Mouse (Mus musculus): ENCODE data around the gene Fkrp. TPM values are rescaled to one million over a fixed set of nuclear protein-coding genes. Genes with fewer than 3 reads are reported as not detected.

Fkrp gene
- 10 to 100 TPM; 22.4 to 22.6 TPM for total RNA-seq (2021)
- long read RNA-seq, experiment 1, transcript Fkrp-201 (3 exons, 2,827 nt), result major isoform, 12 of 30 reads
- long read RNA-seq, experiment 1, partial matches to known transcripts, result 6 of 30 reads
- long read RNA-seq, experiment 1, other reads (novel, unspliced or antisense), result 12 of 30 reads
- long read RNA-seq, experiment 2, transcript Fkrp-201 (3 exons, 2,827 nt), result major isoform, 9 of 12 reads
- long read RNA-seq, experiment 2, partial matches to known transcripts, result 2 of 12 reads
- long read RNA-seq, experiment 2, other reads (novel, unspliced or antisense), result 1 of 12 reads

DNA sequence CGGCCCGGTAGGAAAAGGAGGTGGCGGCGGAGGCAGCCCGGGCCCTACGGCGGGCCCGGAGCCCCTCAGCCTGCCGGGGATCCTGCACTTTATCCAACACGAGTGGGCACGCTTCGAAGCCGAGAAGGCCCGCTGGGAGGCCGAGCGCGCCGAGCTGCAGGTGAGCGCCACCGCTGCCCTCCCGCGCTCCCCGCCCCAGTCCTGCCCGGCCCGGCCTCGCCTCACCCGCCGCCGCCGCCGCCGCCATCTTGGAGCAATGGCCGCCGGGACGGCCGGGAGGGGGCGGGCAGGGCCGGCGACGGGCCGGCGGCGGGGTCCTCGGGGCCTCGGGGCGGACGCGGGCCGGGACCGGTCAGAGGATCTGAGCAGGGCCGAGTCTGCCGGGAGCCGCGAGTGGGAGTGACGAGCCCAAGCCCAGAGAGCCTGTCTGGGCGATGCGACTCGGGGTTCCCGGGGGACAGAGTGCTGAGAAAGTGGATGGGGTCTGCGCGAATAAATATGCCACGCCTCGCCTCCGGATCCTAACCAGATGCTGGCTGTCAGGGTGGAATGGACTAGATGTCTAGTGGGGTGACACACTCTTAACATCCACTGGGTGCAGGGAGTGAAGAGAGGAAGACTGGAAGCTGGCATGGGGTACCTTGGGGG, at the start of gene Fkrp:
Gene Fkrp (minus strand): TSS at position 258 of the 648 bp plus-strand sequence.
- peak; percentile 74 for DNase-seq

- DNase-seq, result peak; percentile 75
Observed at GRCm38 (mm10) chr7:16859902-16860651, 43.5 kb upstream of the Fkrp start.

- DNase-seq, result peak; percentile 68
Observed at GRCm38 (mm10) chr7:16858336-16858735, 41.8 kb upstream of the Fkrp start.

- no peak for DNase-seq
Observed at GRCm38 (mm10) chr7:16853302-16853831, 36.8 kb upstream of the Fkrp start.

DNA sequence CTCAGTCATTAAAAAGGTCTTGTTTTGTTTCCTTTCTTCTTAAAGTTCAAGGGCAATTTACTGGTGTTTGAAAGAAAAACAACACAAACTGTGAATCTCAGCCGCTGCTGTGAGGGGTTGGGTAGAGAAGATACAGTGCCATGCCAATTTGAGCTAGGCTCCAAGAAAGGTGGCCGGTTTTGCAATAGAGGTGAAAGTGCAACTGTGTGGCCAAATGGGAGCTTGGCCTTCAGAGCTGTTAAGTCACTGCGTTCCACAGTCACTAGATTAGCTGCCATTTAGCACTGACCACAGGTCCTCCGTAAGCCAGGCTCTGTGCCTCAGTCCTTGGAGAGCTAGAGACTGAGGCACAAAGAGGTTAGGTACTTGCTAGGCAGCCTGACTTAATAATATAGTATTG, 35.1 kb upstream of the Fkrp start:
- DNase-seq, result peak; percentile 59

DNA sequence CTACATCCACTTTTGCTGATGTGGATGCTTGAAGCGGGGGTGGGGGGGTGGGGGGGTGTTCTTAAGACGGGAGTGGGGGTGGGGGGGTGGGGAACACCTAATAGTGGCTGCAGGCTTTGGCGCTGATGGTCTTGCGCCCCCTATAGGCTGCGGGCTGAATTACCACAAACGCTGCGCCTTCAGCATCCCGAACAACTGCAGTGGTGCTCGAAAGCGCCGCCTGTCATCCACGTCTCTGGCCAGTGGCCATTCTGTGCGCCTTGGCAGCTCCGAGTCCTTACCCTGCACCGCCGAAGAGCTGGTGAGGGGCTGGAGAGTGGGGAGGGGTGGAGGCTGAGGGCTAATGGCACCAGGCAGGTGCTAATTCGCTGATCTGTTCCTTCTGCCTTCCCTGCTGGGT, 32.0 kb upstream of the Fkrp start:
- DNase-seq, result peak; percentile 68

DNA sequence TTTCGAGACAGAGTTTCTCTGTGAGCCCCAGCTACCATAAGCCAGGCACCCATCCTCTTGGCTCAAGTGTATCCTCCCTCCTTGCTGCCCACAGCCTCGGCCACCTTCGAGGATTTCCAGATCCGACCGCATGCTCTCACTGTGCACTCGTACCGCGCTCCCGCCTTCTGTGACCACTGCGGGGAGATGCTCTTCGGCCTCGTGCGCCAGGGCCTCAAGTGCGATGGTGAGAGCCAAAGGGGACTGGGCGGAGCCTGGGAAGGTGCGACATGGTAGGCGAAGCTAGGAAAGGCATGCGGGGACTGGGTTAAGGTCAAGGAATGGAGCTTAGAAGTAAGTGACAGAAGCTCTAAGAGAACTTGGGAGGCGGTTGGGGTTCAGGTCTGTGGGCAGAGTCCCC, 31.0 kb upstream of the Fkrp start:
- no peak for DNase-seq

- no peak for DNase-seq
Observed at GRCm38 (mm10) chr7:16846775-16847174, 30.2 kb upstream of the Fkrp start.

- DNase-seq, result no peak
Observed at GRCm38 (mm10) chr7:16845820-16846167, 29.3 kb upstream of the Fkrp start.

DNA sequence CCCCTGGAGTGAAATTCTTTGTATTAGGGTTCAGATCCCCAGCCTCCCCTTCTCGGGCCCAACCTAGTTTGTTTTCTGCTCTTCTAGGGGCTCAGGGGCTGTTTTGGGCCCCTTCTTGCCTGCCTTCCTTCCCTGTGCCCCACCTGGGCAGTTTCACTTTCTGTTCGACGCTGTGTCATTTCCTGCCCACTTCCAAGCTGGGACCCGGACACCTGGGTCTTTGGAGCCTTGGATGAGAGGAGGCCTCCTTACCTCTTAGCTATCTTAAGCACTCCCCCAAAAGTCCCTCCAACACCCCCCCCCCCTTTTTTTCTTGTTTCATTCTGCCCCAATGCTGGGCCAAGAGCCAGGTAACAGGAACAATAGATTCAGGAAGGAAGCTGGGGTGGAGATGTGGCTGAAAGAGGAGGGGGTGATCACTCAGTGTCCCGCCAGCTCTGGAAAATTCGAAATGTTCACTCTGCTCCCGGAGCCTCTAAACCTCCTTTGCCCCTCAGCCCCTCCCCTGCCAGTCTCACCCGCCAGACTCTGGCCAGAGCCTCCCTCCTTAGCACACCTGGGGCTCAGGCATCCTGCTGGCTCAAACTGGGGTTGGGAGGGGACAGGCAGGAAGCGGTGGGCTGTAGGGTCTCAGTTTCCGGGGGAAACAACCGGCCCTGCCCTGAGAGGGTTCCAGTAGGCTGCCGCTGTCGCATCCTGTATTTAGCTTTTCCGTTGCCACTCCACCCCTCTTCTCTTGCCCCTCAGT, 28.7 kb upstream of the Fkrp start:
- peak; percentile 34 for DNase-seq

DNA sequence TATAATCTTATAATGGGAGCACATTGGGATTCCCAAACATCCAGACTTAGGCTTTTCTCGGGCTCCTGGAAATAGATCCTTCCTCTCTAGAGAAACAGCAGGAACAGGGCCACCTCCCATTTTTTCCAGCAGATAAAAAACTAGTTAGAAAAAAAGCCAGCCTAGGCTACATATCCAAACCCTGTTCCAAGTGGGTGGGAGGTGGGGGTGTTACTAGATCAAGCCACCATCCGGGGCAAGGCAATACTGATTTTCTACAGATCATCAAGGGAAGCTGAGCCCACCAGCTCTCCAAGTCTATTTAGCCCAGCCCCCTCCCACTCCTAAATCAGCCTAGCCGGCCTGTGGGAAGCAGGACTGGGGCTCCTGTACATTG, 28.2 kb upstream of the Fkrp start:
- no peak for DNase-seq

DNA sequence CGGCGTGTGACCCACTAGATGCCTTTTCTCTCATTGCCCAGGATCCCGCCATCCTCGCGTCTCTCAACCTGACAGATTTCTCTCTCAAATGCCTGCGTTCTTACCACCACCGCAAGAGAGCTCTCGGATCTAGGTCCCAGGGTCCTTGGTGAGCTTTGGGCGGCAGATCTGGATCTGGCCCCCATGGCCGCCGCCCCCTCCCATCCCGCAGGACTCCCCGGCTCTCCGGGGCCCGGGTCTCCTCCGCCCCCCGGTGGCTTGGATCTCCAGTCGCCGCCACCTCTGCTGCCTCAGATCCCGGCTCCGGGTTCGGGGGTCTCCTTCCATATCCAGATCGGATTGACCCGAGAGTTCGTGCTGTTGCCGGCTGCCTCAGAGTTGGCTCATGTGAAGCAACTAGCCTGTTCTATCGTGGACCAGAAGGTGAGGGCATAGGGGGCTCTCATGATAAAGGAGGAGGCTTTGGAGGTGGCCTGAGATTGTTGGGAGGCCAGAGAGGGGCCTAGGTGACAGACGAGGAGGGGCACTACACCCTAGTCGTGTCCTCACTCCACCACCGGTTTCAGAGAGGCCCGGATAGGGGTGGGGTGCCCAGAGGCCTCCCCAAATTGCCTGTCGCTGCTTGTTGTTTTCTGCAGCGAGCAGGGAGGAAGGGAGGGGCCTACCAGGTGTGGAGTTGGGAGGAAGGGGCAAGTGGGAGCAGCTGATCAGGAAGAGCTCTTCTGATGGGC, 27.1 kb upstream of the Fkrp start:
- DNase-seq, result peak; percentile 40

DNA sequence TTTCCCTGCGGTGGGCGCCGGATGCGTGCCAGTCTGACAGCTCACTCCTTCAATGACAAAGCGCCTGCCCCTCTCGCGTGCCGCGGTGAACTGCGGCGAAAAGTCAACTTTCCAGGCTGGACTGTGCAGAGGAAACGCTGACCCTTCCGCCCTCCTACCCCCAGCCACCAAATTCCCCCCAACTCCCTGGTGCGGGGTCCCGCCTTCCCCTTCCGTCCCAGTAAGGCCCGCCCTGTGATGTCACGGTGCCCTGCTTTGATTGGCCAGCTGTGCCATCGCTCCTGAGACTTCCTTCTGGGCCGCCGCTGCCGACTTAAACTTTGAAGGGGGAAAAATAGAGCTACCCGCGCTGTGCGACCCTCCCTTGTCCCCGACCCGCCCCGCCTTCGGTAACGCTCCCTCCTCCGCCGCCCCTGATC, 26.1 kb upstream of the Fkrp start, which contains the start of gene Prkd2:
Gene Prkd2 (plus strand): TSS at position 258 of the 419 bp plus-strand sequence.
- peak; percentile 95 for DNase-seq

- no peak for DNase-seq
Observed at GRCm38 (mm10) chr7:16841561-16842560, 25.3 kb upstream of the Fkrp start.

DNA sequence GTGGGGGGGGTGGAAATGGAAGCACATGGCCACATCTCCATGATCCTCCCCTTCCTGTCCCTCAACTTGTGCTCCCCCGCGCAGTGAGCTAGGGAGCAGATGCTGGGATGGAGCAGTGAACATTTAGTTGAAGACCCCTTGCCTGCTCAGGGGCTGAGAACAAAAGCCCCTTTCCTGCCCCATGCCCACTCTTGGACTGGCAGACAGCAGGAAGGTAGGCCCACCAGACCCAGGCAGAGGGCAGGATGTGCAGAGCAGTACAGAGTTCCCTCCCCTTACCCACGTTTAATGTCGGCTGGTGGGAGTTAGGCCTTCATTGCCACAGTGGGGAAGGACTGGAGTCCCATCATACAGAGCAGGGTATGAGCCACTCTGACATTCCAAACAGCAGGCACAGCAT, 24.5 kb upstream of the Fkrp start:
- no peak for DNase-seq

DNA sequence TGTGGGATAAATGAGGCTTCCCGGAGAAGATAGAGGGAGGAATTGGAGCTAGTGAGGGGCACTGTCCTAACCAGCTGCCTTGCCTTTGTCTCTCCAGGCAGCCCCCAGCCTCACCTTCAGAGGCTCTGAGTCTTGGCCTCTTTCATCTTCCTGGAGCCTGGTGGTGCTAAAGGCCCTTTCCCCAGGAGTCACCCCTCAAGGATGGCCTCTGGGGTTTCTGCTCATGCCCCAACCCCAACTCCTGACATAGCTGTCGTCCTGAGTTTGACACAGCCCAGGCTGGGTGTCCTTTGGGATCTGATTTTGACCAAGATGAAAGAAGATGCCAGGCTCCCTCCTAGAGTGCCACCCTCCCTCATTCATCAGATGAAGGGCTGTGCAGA, 23.6 kb upstream of the Fkrp start:
- DNase-seq, result no peak

DNA sequence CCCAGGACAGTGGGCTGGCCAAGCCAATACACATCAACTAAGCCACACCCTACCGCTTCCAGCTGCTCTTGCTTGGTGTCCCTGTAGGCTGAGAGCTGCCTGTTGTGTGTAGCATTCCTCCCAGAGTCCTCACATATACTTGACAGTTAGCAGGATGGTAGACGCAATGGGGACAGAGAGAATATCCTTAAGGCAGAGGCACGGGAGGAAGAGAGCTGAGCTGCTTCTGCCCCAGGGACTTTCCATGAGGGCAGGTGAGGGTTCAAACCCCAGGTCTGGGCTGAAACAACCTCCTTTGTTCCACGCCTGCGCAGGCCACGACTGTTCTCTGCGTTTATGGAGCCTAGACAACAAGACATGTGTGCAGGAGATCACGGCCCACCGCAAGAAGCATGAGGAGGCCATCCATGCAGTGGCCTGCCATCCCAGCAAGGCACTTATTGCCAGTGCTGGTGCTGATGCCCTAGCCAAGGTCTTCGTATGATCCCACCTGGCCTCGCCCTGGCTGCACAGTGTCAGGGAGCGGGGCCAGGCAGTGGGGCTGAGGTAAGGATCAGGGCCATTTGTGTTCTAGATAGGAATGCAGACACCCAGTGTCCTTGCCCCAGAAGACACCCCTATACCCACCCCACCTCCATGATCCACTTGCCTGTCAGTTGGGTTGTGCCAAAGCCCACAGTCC, 23.0 kb upstream of the Fkrp start:
- DNase-seq, result no peak

DNA sequence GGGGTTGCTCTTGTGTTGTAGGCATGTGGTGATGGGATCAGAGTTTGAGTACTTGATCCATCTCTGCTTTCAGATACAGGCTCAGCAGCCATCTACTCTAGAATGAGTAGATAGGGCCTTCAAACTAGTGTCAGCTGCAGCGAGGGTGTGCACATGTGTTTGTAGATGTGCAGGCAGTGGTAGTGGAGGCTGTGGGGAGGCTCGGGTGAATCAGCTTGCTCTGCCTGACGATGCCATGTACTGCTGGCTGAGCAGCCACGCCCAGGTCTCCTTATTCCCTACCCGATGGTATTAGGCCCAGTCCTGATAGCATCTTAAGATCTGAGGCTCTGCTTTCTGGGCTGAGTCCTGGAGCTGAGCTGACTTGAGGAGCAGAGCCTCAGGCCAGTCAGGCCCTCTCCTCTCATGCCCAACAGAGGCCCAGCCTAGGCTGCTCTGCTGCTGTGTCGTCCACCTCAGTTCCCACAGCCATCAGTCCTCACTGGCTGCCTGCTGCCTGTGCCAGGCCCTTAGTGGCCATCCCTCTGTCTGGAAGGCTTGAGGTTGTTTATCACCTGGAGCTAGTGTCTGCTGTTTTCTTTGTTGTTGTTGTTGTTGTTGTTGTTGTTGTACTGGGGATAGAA, 22.4 kb upstream of the Fkrp start:
- no peak for DNase-seq
